Mouse (Mus musculus) bone marrow, adult 2 months (tissue): ENCODE measurements around the gene Gpr157.

ENCODE experiments used
- CTCF ChIP-seq: fragments of 200-500 bp; IDR thresholded peaks from 2 replicates; pipeline ENCODE4 v1.5.1; 2011; ENCODE audit warnings: low read length, control low read depth; ENCODE audit not compliant: control insufficient read depth, insufficient read depth
- POLR2A ChIP-seq: fragments of 200-500 bp; IDR thresholded peaks from 2 replicates; pipeline ENCODE4 v1.6.1; 2011; ENCODE audit warnings: low read depth, mild to moderate bottlenecking, control low read depth, low read length, borderline replicate concordance; ENCODE audit not compliant: control insufficient read depth

GRCm38 (mm10) chr4:150109636-150110035 is 22.5 kb downstream of the Gpr157 start:
- TF ChIP-seq CTCF = no peak
- no peak for TF ChIP-seq POLR2A
